Mouse (Mus musculus) thymus, postnatal 4 days (tissue): ENCODE results near the gene Smyd2.

Experiments
- DNase-seq: peaks from one replicate; pipeline ENCODE4 v3.0.0; 2021

The Smyd2 gene

DNA sequence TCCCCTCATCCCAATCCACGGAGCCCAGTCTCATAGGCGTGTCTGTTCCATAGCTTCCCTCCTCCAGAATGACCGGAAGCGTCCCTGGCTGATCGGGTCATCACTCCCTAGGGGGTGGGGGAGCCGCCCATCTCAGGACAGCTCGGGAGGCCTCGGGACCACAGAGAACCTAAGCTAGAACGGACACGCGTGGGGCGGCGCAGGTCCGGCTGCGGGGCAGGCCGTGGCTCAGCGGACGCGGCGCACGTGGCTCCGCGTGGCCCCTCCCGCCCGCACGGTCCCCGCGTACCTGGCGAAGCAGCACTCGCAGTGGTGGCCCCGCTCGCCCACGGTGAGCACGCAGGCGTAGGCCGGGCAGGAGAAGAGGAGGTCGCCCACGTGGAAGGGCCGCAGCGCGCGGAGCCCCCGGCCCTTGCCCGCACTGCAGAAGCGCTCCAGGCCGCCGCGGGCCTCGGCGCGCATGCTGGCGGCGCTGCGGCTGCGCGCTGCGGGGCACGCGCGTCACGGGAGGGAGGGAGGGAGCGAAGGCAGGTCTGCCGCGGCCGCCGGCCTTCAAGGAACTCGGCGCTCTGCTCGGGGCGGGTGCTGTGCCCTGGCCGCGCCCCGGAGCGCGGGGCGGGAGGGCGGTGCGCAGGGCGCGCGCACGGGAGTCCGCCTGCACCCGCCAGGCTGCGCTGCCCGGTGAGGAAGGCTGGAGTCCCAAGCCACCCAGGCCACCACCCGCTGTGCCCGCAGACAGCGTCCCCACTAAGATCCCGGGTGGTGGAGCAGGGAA is at the start of gene Smyd2:
Smyd2 (minus strand) TSS at position 546 of the 775 bp plus-strand sequence.
- DNase-seq = peak; percentile 70

DNA sequence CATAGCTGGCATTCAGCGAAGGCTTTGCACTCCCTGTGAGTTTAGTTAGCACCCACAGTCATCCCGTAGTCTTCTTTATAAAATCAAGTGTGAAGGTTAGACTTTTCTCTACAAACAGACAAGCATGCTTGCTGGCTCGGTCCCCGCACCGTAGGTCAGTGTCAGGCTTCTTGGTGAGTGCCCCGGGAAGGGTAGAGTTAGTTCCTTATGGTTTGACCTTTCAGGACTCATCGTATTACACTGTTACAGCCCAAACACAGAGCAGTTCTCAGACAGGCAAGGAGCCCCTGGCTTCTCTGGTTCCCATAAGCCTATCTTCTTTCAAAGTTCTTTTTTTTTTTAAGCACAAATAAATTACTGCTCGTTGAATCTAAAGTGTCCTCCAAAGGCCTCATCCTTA is 48.2 kb upstream of the Smyd2 start:
- no peak for DNase-seq

DNA sequence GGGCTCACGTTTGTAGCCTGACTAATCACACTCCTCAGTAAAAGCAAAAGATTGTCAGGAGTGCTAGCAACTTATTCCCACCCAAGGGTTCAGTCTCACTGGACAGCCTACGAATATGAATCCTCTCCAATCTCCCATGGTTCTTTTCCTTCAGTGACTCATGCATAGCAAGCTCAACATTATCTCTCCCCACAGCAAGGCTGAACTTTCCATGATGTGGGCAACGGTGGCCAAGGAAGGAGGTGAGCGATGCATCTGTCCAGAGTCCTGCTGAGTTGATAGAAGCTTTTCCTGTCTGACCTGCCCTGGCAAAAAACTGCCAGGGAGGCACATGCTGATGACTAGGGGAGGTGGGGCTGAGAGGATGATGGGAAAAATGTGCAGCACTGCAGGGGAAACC is 45.9 kb upstream of the Smyd2 start:
- no peak for DNase-seq

DNA sequence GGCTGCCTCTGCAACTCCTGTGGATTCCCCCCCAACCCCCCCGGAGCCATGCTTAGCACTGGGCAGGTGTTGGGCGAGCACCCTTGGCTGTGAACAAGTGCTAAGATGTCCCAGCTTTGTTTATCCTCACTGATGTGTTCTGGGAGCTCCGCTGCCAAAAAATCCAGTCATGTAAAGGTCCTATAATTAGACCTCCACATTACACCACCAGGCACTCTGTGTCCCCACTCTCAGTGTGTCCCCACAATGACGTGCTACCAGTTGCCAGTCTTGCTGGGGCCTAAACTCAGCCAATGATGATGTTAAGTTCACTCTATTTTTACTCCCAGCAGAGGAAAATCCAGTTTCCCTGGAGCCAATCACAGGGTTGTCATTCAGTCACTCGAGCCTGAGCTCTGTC is 38.3 kb upstream of the Smyd2 start:
- no peak for DNase-seq

DNA sequence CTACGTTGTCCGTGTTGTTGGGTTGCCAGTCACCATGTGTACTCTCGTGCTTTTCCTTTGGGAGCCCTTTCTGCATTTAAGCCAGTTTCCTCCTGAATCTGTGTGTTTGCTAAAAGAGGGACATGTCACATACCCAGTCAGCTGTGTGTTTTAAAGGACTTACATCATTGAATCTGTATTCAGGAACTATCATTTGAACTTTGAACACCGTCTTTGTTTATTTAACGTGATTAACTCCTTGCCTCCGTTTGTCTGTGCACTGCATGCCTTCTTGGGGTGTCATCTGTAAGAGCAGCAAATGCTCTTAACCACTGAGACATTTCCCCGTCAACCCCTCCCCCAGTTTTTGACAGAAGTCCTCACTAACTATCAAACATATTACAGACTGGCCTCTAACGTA is 37.6 kb upstream of the Smyd2 start:
- DNase-seq = no peak

DNA sequence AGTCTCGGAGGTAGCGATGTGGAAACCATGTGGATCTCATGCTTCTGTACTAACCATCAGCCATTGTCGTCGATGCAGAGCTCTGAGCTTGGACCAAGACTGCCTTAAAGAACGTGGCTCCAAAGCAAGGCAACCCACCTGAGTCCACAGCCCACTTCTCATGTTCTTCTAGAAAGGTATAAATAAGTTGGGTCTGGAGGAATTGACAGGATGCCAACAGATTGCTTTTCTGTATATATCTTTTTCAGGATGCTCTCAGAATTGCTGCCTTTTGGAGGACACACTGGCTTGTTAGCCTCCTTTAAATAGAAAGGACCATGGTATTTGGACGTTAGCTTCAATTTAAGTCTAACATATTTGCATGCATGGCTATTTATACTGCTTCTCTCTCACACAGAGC is 29.7 kb upstream of the Smyd2 start:
- no peak for DNase-seq

DNA sequence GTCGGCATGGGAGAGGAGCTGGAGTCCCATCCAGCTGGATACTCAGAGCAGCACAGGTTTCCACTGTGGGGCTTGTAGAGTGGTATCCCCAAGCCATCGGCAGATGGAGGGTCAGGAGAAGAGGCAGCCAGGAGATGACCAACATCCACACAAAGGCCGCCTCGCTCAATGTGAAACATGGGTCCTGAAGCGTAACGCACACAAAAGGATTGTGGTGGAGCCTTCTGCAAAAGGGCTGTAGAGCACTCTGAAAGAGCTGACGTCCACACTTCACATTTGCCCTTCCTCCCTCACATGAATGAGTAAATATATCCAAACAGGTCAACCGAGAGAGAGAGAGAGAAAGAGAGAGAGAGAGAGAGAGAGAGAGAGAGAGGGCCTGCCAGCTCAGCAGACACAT is 25.2 kb upstream of the Smyd2 start:
- DNase-seq = no peak

DNA sequence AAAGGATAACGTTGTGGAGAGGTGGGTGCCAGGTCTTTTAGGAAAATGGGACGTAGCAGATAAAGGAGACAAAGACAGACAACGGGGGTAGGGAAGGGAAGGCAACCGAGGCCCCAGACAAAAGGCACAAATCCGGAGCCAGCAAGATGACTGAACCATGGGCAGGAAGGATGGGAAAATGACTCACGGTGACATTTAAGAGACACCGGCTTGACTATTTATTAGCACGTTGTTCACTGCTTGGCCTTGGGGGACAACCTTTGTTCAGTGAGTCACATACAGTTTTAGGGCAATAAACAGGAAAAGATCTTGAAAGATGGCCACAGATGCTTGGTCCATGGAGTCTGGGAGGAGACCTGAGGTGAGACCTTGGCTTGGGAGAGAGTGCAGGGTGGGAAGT is 24.0 kb upstream of the Smyd2 start:
- no peak for DNase-seq

DNA sequence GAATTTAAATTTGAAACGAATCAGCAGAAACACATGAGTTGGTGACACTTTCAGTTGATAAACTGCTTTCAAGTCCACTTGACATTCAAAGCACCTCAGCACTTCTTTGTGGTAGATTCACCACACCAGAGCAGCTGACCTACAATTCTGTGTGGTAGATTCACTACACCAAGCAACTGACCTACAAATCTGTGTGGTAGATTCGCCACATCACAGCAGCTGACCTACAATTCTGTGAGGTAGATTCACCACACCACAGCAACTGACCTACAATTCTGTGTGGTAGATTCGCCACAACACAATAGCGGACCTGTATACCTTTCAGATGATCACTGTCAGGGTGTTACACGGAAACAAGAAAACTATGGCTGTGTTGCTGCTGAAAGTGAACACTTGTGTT is 19.6 kb upstream of the Smyd2 start:
- DNase-seq = no peak

DNA sequence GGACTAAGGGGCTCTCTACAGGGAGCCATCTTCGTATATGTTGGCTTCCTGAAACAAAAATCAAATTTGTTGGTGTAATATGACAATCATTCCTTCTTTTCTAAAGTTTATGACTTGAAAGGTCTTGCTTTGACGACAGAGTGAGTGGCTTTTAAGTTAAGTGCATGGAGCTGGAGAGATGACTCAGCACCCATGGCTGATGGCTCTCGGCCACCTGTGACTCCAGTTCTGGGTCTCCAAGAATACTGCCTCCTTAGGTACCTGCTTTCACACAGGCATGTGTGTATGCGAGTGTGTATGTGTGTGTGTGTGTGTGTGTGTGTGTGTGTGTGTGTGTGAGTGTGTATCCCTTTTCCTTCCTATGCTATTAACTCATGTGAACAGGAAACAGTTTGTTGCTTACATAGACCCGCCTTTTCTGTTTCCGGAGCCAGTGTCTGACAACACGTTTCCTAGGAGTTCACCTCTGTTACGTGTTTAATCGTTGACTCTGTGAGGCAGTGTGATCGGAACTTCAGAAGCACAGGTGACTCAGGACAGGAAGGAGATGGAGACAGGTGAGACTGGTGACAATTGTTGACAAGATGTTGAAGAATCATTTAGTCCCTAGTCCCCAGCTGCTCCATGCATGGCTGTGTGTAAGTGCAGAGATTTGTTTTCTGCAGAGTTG is 14.4 kb upstream of the Smyd2 start:
- no peak for DNase-seq

DNA sequence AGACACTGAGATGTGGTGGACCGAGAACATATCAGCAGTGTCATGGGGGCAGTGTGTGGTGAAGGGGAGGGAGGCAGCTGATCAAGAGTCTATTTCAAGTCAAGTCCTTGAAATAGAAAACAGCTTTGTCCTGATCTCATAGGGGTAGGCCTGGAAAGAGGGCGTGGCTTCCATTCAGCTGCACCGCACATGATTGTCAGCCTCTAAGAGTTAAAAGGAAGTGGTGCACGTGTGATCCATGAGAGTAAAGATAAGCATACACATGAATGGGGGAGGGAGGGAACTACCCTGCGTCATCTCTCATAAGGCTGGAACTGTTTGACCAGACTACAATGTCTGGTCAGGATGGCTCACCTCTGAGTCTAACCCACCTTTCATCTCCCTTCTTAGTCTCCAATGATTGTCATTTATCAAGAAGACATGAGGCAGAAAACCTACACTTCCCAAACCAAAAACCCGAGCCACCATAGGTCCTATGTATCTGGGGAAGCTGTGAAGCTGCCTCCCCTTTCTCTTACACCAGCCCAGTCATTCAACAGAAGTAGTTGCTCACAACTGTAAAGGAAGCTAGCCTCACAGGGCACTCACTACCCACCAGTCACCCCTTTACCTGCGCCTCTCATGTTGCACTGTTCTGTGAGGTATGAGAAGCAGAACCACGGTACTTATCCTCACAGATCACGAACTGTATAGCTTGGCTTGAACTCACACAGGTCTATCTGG is 11.5 kb upstream of the Smyd2 start:
- peak; percentile 63 for DNase-seq

DNA sequence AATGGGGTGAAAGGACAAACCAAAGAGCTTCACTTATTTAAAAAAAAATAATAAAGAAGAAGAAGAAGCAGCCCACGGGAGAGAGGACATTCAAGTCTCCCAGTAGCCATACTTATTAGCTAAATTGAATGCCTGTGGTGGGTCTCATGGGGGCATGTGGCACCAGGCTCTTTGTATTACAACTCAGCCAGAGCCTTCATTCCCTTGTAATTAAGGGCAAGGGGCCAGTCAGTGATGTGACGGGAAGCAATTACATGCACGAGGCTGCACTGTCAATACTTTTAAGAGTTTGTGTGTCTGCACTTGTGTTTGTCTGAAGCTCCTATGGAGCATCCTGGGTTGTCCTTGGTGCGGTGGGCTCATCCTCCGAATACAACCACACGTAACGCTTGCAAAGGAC is 10.8 kb upstream of the Smyd2 start:
- no peak for DNase-seq

DNA sequence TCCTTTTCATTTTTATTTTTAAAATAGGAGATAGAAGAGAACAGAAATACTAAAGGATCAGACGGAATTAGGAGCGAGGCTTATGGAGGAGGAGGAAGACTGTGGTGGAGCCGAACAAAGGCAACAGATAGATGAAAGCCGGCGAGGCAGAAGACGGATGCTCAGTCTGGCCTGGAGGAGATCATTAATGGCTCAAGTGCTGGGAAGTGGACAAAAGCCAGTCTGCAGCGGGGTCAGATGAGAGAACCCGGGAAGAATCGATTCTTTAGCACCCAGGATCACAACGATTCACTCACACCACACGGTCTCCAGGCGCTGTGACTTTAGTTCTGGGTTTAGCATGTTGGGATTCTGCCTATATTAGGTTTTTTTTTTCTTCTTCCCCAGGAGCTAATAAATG is 10.0 kb upstream of the Smyd2 start:
- no peak for DNase-seq

DNA sequence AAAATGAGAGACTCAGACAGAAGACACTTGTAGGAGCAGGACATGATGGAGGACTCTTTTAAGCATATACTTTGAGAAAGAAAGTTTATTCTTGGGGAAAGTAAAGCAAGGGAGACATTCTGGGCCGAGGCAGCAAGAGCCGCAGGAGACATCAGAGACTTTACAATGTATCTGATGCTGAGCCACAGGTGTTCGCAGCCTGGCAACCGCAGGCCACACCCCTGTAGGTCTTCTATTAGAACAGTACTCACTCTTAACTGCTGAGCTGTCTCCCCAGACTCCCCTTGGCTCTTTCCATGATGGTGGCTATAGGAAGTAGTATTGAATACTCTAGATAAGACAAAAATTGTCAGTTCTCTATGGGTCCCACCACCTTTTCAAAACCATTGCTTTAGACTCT is 7.7 kb upstream of the Smyd2 start:
- DNase-seq = peak; percentile 43

DNA sequence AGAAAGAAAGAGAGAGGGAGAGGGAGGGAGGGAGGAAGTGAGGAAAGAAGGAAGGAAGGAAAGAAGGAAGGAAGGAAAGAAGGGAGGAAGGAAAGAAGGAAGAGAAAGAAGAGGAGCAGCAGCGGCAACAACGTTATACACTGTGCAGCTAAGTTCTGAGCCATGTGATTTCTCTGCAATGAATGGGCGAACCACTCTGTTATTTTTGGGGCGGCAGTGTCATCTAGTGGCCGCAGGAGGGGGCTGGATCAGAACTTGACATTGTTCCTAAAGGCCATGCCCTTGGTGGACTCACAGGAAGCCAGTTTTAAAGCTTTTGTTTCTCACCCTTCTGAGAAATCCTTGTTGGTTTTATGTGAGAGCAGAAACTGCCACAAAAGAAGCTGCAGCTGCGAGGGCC is 5.5 kb upstream of the Smyd2 start:
- peak; percentile 72 for DNase-seq

DNA sequence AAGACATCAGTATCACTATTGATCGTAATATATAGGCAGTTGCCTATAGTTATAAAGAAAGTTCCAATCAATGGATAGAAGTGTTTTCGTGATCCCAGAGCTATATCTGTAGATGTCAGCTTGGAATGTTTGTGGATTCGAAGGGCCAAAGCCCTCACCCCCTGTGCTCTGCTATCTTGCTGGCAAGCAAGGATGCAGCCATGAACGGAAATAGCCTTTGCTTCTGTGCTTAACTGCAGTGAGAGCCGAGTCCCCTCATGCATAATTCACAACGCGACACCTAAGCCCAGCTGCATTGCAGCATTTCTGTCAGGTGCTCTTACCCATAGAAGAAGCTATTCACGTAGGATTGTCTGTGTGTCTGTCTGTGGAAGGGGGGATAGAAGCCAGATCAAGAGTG is 4.1 kb upstream of the Smyd2 start:
- DNase-seq = no peak

DNA sequence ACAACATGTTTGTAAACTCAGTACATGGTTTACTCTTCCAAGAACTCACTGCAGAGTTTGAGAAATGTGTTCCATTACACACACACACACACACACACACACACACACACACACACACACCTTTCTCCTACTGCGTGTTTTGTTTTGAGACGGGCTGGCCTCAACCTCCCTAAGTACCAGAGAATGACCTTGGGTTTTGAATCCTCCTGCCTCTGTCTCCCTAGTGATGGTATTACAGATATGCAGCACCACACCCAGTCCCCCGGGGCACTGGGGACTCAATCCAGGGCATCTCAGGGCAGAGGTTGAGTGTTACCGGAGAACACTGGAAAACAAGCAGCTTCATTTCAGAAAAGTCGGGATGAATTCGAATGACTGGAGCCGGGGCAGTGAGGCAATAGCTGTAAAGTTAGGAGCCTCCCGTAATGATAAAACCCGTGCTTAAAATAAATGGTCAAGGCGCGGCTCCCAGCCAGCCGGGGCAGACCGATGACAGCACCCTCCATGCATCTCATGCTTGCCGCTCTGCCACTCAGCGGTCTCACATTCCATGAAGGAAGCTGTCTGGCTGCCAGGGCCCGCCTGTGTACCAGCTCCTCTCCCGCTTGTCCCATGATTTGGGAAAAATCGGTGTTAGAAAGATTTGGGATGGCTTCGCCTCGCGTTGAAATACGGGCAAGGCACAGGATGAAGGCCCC is 1.9 kb upstream of the Smyd2 start:
- no peak for DNase-seq

DNA sequence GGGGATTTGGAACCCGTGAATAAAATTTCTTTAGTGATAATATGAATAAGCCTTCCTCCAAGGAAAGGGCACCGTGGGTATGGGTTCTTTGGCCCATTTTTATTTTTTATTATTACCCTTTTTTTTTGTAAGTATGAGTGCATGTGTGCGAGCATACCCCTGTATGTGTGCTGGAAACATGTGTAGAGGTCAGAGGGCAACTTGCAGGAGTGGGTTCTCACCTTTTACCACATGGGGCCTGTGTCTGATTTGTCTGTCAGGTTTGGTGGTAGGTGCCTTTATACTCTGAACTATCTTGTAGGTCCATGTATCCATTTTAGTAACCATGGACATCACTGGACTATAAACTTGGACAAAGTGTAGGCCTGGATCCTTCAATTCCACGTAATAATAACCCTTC is 994 bp upstream of the Smyd2 start:
- no peak for DNase-seq

DNA sequence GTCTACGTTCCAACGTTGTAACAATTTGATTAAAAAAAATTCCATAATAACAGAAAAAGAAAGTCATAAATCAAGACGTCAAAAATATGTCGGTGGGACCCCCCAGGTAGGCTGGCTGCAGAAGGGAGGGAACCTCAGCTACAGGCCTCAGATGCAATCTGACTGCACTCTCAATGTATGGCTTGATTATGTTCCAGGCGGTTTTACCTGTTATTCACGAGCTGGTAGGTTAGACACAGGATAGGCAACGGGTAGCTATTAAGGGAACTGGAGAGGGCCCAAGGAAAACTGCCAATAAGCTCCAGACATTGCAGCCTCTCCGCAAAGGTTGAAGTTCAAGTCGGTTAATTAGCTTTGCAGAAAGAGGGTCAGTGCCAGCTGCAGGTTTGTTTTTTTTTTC is 558 bp upstream of the Smyd2 start:
- no peak for DNase-seq

DNA sequence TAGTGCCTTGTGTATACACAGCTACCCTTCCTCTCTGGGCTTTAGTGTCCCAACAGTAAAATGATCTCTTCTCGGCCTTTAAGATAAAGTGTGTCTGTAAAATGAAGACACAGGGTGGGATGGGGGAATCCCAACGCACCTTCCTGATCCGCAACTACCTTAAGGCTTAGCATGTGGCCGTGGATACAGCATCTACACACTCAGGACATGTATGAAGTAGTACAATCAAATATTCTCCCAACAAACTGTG is 670 bp downstream of the Smyd2 start:
- DNase-seq = no peak

DNA sequence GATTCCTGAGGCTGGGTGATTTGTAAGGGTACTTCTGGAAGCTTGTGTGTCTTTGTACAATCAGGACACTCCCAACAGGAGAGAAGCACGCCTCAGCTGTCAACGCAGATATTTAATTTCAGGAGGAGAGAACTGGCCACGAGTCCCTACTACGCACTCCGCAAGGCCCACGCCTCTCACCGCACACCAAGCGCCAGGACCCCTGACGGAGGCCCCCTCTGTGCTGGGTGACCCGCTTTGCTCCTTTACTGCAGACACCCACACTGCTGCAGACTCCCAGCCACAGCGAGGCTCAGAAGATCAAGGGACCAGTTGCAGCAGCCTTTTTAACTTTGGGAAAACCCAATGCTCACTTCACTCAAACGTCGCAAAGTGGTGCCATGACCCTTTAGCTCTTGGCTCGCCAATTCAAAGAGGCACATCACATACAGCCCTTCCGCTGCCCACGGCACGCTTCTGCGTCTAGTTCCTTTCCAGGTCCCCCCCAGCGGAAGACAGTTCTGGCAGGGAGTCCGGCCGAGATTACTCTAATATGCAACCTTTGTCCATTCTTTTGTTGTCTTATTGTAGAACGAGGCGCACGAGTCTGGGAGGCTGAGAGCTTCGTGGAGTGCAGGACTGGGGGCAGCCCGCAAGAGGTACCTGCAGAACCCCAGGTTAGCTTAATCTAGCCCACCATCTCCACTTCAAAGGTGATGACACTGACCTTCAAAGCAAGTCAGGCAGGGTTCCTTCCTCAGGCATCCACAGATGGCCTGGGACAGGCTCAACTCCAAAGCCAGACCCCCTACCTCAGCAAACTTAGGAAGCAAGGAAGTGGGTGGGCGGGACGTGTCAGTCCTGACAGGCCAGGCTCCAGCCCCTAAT is 1.2 kb downstream of the Smyd2 start:
- peak; percentile 33 for DNase-seq

DNA sequence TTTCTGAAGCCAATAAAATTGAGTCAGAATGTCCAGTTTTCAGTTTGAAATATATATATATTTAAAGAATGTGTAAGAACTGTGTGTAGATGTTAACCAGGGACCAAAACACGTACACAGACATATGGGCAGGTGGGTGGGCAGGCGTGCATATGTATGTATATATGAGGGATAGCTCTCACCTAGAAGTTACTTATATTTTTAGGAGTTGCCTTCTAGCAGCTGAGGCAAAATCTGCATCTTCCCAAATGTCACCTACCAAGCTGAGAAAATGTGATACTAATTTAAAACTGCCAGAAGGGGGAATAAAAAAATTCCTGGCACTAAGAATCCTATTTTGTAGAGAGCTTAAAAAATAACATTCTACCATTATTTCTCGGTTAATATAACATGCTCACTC is 2.4 kb downstream of the Smyd2 start:
- no peak for DNase-seq

DNA sequence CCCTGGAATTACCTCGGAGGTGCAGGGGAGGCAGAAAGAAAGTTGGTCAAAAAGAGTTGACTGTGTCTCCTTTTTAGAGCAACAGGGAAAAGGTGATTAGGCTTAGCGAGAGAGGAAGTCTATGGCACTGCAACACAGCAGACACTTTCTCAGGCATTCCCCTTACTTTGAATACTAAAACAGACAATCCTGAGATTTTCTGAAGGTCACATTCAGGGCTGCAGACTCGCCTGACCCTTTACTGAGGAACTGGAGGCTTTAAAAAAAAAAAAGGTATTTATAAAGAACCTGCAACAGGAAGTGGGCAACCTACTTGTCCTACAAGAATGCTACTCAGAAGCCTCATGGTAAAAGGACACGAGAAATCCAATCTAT is 5.0 kb downstream of the Smyd2 start:
- no peak for DNase-seq
